Mouse (Mus musculus) cortical plate, adult 2 months (tissue): Measurements from ENCODE around the gene Unc5cl.

ENCODE experiments used
- CTCF ChIP-seq: fragments of 200-500 bp; IDR thresholded peaks from 2 replicates; pipeline ENCODE4 v1.5.1; 2011; ENCODE audit warnings: mild to moderate bottlenecking, control low read depth, low read length; ENCODE audit not compliant: insufficient read depth; ENCODE audit errors: extremely low read depth
- POLR2A ChIP-seq: fragments of 200-500 bp; IDR thresholded peaks from 2 replicates; pipeline ENCODE4 v1.6.1; 2011; ENCODE audit warnings: mild to moderate bottlenecking, low read length, control low read depth; ENCODE audit not compliant: insufficient read depth; ENCODE audit errors: extremely low read depth

- TF ChIP-seq CTCF (no peak), POLR2A (no peak)
Observed at GRCm38 (mm10) chr17:48506986-48507385, 52.3 kb downstream of the Unc5cl start.
